Mouse (Mus musculus): Measurements from ENCODE around the gene Rfx2. TPM values are rescaled to one million over a fixed set of nuclear protein-coding genes. Genes with fewer than 3 reads are reported as not detected.

Gene Rfx2
- polyA plus RNA-seq, 1 experiment from 2014 or later = 10.7 TPM

DNA sequence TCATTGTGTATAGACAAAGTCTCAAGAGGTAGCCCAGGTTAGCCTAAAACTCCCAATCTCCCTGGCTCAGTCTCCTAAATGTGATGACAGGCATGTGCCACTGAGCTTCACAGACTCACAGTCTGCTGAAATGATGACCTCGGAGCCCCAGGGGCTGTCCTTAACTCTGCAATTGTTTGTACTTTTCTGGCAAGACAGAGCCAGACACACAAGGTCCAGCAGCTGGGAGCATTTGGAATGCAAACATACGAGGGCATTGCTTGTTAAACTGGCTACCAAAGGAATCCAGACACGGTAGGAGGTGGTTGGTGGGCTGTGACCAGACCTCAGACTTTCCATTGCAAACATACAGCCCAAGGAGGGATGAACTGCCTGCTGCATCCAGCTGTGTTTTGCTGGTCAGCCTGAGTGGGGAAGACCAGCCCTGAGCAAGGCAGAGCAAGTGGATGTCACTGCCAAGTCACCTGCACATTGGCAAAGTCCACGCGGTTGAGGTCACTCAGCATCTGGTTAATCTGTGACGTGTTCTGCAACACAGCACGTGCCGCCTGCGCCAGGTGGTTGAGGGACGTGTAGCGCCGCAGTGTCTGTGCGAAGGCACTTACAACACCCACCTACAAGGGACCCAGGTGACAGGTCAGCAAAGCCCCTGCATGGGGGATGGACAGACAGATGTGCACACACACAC, 50.4 kb downstream of the Rfx2 start:
- H3K27me3 ChIP-seq = no peaks in the 10 kb centered on the region
- ATAC-seq (ENCODE audit: low read depth) (peak; percentile 11; the same call in 1 of the 2 replicates), DNase-seq (no peak)
- peaks cover 7% of the 10 kb centered on the region for H3K9me3 ChIP-seq (replicated peaks)
- no peak overlapping the region for H3K4me2 ChIP-seq
- peaks cover 3% of the 10 kb centered on the region; the same call in 1 of the 2 replicates for H3K4me1 ChIP-seq (replicated peaks)
- no peak overlapping the region for H3K9ac ChIP-seq
- 81% methylated on average over 13 of the region's 13 CpGs for WGBS (ENCODE audit: insufficient replicate concordance)
- H3K27ac ChIP-seq = no peak overlapping the region
- peaks cover 87% of the 10 kb centered on the region for H3K36me3 ChIP-seq
- no peak overlapping the region for H3K4me3 ChIP-seq (replicated peaks)

DNA sequence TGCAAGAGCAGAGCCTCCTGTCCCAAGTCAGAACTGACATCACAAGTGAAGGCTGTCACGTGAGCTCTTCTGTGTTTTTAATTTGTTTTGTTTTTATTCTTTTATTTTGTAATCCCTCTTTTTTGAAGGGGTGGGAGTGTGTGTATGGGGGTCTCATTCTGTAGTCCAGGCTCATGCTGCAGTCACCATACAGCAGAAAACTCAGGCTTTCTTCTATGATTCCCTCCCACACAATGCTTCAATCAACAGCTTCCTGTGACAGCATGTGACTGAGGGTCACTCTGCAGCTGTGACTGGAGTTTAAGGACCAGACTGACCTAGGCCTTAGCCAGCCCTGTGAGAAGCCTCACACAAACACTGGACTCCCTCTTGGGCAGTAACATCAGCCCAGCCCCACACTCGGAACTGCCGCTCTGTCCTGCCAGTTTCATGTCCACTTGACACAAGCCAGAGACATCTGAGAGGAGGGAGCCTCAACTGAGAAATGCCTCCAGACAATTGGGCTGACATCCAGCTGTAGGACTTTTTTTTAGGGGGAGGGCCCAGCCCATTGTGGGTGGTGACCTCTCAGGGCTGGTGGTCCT, 51.9 kb downstream of the Rfx2 start:
- Histone ChIP-seq H3K27ac (0 out of 2 replicates have a peak overlapping the region, but pooled peaks have one; percentile 3), H3K4me2 (no peak overlapping the region), H3K4me3 (replicated peaks) (no peak overlapping the region), H3K36me3 (peaks cover 72% of the 10 kb centered on the region), H3K4me1 (replicated peaks) (peaks cover 5% of the 10 kb centered on the region), H3K9me3 (replicated peaks) (peaks cover 7% of the 10 kb centered on the region), H3K9ac (no peak overlapping the region), H3K27me3 (no peaks in the 10 kb centered on the region)
- no peak for DNase-seq
- 63% methylated on average over 3 of the region's 3 CpGs for WGBS (ENCODE audit: insufficient replicate concordance)
- no peak for ATAC-seq (ENCODE audit: low read depth)

DNA sequence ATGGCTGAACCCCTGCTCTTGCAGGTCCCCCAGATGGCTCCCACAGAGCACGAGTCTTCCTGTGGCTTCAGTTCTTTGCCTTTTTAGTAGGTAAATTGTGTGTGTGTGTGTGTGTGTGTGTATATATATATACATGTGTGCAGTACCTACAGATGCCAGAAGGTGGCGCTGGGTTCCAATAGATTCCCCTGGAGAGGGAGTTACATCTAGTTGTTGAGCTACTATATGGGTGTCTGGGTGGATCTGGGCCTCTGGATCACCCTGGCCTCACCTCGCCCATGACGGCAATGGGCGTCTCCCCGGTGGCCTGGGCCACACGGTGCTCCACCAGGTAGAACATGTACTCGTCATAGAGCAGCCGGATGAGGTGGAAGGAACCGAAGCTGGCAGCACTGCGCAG, 53.2 kb downstream of the Rfx2 start:
- Histone ChIP-seq H3K36me3 (peaks cover 60% of the 10 kb centered on the region), H3K4me2 (no peak overlapping the region), H3K9me3 (replicated peaks) (peaks cover 7% of the 10 kb centered on the region), H3K27ac (no peak overlapping the region), H3K4me1 (replicated peaks) (peaks cover 18% of the 10 kb centered on the region), H3K27me3 (no peaks in the 10 kb centered on the region), H3K4me3 (replicated peaks) (no peak overlapping the region), H3K9ac (no peak overlapping the region)
- 84% methylated on average over 11 of the region's 11 CpGs for WGBS (ENCODE audit: insufficient replicate concordance)
- ATAC-seq (ENCODE audit: low read depth) (no peak), DNase-seq (no peak)

DNA sequence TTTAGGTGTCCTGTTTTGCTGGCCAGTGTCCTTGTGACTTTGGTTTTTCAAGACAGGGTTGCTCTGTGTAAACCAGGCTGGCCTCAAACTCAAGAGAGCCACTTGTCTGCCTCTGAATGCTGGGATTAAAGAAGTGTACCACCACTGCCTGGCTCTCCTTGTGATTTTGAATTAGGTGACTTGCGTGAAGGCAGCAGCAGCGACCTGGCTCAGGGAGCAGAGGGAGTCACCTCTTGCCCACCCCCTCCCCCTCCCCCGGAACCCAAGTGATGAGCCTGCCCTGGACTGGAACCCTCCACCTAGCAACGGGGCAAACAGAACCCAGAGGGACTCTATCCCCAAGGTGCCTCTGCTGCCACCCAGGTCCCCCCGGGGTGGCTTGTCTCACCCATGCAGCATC, 60.9 kb downstream of the Rfx2 start, which contains the start of gene Prr22:
TSS of gene Prr22 (plus strand) at position 301 of the 400 bp plus-strand sequence.
- no peak within 1 kb of the TSS for H3K4me3 ChIP-seq (replicated peaks)
- H3K9me3 ChIP-seq (replicated peaks) = no peaks in the 10 kb centered on the region
- WGBS (ENCODE audit: insufficient replicate concordance) = 86% methylated on average over 5 of the region's 5 CpGs
- H3K9ac ChIP-seq = no peak within 1 kb of the TSS
- H3K36me3 ChIP-seq = peaks cover 54% of the 10 kb centered on the region
- no peaks in the 10 kb centered on the region for H3K27me3 ChIP-seq
- no peak for DNase-seq
- no peak within 1 kb of the TSS for H3K27ac ChIP-seq
- no peak for ATAC-seq (ENCODE audit: low read depth)
- H3K4me2 ChIP-seq = no peak within 1 kb of the TSS
- H3K4me1 ChIP-seq (replicated peaks) = peaks cover 21% of the 10 kb centered on the region

DNA sequence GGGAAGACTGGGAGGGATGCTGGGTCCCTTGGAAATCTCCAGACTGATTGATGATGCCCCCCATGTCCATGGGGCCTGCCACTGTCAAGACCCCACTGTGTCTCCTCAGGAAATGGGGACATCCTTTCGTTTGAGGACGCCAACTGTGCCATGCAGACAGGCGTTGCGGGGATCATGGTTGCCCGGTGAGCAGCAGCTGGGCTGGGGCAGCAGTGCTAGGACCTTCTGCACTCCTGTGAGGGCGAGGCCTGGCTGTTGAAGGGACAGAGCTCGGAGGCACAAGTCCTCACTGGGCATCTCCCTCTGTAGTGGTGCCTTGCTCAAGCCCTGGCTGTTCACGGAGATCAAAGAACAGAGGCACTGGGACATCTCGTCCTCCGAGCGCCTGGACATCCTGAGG, 61.9 kb downstream of the Rfx2 start:
- Histone ChIP-seq H3K36me3 (peaks cover 54% of the 10 kb centered on the region), H3K27ac (no peak overlapping the region), H3K27me3 (no peaks in the 10 kb centered on the region), H3K4me3 (replicated peaks) (no peak overlapping the region), H3K9me3 (replicated peaks) (no peaks in the 10 kb centered on the region), H3K4me1 (replicated peaks) (peaks cover 25% of the 10 kb centered on the region), H3K9ac (no peak overlapping the region), H3K4me2 (no peak overlapping the region)
- DNase-seq (no peak), ATAC-seq (ENCODE audit: low read depth) (no peak)
- WGBS (ENCODE audit: insufficient replicate concordance) = 88% methylated on average over 11 of the region's 11 CpGs

DNA sequence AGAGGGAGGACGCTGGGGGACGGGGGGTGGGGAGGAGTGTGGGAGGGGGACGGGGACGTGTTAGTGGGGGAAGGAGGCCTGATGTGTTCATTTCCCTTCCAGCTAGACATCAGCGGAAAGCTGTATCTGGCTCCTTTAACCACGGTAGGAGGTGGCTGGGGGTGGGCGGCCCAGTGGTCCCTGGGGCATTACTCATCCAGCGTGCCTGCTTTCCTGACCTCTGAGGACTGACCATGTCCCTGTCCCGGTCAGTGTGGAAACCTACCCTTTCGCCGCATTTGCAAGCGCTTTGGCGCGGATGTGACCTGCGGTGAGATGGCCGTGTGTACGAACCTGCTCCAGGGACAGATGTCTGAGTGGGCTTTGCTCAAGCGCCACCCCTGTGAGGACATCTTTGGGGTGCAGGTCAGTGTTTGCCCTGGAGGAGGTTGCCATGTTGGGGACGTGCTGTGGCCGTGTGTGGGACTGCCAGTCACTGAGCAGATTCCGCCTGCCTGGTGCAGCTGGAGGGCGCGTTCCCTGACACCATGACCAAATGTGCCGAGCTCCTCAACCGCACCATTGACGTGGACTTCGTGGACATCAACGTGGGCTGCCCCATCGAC, 63.2 kb downstream of the Rfx2 start:
- WGBS (ENCODE audit: insufficient replicate concordance) = 90% methylated on average over 29 of the region's 29 CpGs

DNA sequence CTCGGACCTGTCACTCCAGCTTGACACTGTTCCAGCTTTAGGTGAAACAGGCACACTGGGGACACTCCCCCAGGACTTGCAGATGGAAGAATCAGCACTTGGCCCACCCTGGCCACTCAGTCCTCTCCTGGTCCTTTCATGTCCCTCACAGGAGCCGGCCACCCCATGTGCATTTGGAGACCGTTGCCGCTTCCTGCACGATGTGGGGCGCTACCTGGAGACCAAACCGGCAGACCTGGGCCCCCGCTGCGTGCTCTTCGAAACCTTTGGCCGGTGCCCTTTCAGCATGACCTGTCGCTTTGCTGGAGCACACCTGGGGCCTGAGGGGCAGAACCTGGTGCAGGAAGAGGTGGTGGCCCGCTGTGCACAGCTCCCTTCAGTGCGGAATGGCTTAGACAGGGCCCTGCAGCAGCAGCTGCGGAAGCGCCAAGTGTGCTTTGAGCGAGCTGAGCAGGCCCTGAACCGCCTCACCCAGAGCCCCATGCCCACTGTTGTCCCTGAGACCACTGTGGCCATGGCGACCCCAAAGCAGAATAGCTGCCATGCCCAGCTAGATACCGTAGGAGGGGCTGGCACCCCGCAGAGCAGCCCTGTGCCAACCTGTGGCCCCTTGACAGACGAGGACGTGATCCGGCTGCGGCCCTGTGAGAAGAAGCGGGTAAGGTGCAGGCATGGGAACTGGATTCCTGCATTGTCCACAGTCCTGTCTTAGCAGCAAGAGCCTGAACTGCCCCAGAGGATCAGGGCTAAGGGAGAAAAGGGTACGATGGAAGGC, 64.0 kb downstream of the Rfx2 start:
- Histone ChIP-seq H3K27ac (no peak overlapping the region), H3K27me3 (no peaks in the 10 kb centered on the region), H3K36me3 (peaks cover 54% of the 10 kb centered on the region), H3K4me2 (no peak overlapping the region), H3K4me3 (replicated peaks) (no peak overlapping the region), H3K9me3 (replicated peaks) (no peaks in the 10 kb centered on the region), H3K4me1 (replicated peaks) (peaks cover 31% of the 10 kb centered on the region), H3K9ac (no peak overlapping the region)
- ATAC-seq (ENCODE audit: low read depth) (no peak), DNase-seq (no peak)
- 92% methylated on average over 27 of the region's 27 CpGs for WGBS (ENCODE audit: insufficient replicate concordance)

More for the DNA sequence above, 63.2 kb downstream of the Rfx2 start:
- Histone ChIP-seq H3K27me3 (no peaks in the 10 kb centered on the region), H3K27ac (no peak overlapping the region), H3K36me3 (peaks cover 54% of the 10 kb centered on the region), H3K4me1 (replicated peaks) (peaks cover 25% of the 10 kb centered on the region), H3K9me3 (replicated peaks) (no peaks in the 10 kb centered on the region), H3K4me2 (no peak overlapping the region), H3K9ac (no peak overlapping the region), H3K4me3 (replicated peaks) (no peak overlapping the region)
- no peak for ATAC-seq (ENCODE audit: low read depth)
- DNase-seq = no peak

DNA sequence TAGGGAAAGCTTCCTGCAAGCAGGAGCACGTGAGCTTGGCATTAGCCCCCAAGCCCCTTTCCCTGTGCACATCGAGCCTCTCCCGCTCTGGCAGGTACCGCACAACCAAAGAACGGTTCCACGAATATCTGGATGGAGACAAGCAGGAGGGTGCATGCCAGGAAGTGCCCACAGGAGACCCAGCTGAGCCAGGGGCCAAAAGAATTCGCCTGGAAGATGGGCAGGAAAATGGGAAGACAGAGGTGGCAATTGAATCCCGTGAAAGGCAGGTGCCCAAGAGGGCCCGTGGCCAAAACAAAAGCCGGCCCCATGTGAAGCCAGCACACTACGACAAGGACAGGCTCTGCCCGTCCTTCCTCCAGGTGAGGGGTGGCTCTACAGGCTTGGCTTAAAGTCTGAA, 65.4 kb downstream of the Rfx2 start:
- 41% methylated on average over 12 of the region's 12 CpGs for WGBS (ENCODE audit: insufficient replicate concordance)
- Histone ChIP-seq H3K9ac (peak overlapping the region; percentile 87), H3K4me1 (replicated peaks) (peaks cover 44% of the 10 kb centered on the region), H3K4me2 (peak overlapping the region; percentile 85), H3K27me3 (peaks cover under 1% of the 10 kb centered on the region; the same call in 1 of the 2 replicates), H3K4me3 (replicated peaks) (peak overlapping the region; percentile 78), H3K36me3 (peaks cover 42% of the 10 kb centered on the region), H3K27ac (peak overlapping the region; percentile 96), H3K9me3 (replicated peaks) (no peaks in the 10 kb centered on the region)
- no peak for DNase-seq
- ATAC-seq (ENCODE audit: low read depth) = no peak

DNA sequence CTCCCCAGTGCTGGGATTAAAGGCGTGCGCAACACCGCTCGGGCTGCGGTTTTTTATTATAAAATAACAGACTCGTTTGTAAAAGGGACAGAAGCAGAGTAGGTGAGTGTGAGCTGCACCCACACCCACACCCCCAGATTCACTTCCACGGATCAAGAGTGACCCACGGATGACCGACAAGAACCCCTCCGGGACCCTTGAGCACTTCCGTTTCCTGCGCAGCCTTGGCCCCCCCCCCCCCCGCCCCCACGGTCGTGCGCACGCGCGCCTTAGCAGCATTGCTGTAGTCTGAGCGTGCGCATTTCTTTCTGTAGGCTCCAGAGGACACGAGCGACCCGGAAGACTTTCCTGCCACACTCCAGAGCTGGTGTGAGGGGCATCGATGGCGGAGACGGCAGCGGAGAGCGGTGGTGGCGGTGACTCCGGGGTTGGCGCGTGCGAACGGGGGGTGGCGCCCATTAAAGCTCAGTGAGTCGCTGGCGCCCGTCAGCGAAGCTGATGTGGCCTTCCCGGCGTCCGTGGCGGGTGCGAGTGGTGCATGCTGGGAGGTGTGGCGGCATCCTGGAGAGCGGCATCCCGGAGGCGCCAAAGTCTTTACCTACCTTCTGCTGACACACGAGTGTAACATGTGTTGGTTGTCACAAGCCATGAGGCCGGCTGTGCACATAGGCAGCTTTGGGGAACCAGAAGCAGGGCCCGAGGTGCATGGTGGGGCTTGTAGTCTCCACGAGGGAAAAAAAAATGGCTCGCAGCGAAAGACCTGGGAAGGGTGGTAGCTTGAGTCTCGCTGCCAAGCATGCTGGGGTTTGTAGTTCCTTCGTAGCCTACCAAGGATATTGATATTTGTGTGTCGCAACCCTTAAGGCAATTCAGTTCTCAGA, 66.1 kb downstream of the Rfx2 start, which contains the start of gene Dus3l:
TSS of gene Dus3l (plus strand) at position 284 of the 881 bp plus-strand sequence.
- peak within 1 kb of the TSS; percentile 96 for H3K27ac ChIP-seq
- under 1% methylated on average over 55 of the region's 58 CpGs for WGBS (ENCODE audit: insufficient replicate concordance)
- DNase-seq = peak; percentile 85

DNA sequence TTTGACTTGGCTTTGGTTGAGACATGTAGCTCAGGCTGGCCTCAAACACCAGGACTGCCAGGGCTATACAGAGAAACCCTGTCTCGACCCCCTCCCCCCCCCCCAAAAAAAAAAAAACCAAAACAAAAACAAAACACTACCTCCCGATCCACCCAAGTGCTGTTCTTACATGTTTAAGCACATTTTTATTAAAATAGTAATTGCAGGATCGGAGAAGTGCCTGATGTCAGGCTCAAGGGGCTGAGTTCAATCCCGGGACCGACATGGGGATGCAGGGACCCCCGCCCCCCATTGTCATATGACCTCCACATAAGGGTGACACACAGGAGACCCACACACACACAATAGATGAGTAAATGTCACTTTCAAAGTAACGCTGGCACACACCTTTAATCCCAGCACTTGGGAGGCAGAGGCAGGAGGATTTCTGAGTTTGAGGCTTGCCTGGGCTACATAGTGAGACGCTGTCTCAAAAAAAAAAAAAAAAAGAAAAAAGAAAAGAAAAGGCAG, 67.0 kb downstream of the Rfx2 start:
- no peaks in the 10 kb centered on the region for H3K9me3 ChIP-seq (replicated peaks)
- H3K27ac ChIP-seq = peak overlapping the region; percentile 96
- peaks cover 26% of the 10 kb centered on the region for H3K36me3 ChIP-seq
- DNase-seq = no peak
- H3K9ac ChIP-seq = peak overlapping the region; percentile 87
- WGBS (ENCODE audit: insufficient replicate concordance) = 53% methylated on average over 8 of the region's 8 CpGs
- peak overlapping the region; percentile 78 for H3K4me3 ChIP-seq (replicated peaks)
- H3K27me3 ChIP-seq = peaks cover 8% of the 10 kb centered on the region
- peak overlapping the region; percentile 85 for H3K4me2 ChIP-seq
- peaks cover 59% of the 10 kb centered on the region for H3K4me1 ChIP-seq (replicated peaks)
- ATAC-seq (ENCODE audit: low read depth) = no peak

More for the DNA sequence above, 66.1 kb downstream of the Rfx2 start, which contains the start of gene Dus3l:
- Histone ChIP-seq H3K27me3 (peaks cover 5% of the 10 kb centered on the region; the same call in 1 of the 2 replicates), H3K9ac (peak within 1 kb of the TSS; percentile 87), H3K4me3 (replicated peaks) (peak within 1 kb of the TSS; percentile 78), H3K4me2 (peak within 1 kb of the TSS; percentile 85), H3K36me3 (peaks cover 35% of the 10 kb centered on the region), H3K9me3 (replicated peaks) (no peaks in the 10 kb centered on the region), H3K4me1 (replicated peaks) (peaks cover 51% of the 10 kb centered on the region)
- ATAC-seq (ENCODE audit: low read depth) = peak; percentile 67

Measured in liver, embryonic 13.5 days (tissue).